Mouse (Mus musculus) c-Kit-negative CD71-positive TER-119-positive erythroid progenitor cells, embryonic 14.5 days (primary cell): ENCODE measurements around the gene Ccsap.

ENCODE experiments used
- DNase-seq: peaks from one replicate; pipeline ENCODE4 v3.0.0-alpha.2; 2013; ENCODE audit warnings: low read depth, low spot score

Ccsap gene

DNA sequence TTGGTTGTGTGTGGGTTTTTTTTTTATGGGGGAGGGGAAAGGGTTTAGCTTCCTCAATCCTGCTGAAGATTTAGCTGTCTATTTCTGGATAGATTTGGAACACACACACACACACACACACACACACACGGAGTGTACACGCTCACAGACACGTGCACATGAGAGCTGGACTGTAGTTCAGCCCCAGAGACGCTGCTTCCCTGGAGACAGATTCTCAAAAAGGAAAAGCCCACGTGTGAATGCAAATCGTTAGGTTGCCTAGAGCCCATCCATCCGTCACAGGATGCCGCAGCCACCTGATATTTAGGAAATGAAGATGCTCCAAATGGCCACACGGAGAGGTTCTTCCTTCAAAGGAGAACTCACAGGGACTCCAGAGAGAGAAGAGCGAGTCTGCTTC is 20.3 kb upstream of the Ccsap start:
- DNase-seq = no peak

GRCm38 (mm10) chr8:123877865-123878264 is 17.9 kb upstream of the Ccsap start:
- no peak for DNase-seq

DNA sequence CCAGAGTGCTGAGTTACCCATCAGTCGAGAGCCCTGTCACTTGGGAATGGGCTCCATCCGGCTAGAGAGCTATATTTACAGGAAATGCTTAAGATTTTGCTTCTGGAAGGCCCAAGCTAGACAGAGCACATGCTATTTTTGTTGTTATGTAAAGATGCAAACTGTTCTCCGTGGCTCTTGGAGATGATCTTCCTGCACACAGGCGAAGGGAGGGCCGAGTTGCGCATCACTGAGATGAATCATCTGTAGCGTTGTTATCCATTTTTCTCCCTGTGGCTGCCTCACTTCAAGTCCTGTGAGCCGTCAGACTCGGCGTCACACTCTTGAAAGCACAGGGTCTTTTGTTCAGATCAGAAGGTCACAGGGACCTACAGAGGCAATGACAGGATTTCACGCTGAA is 14.3 kb upstream of the Ccsap start:
- no peak for DNase-seq

- no peak for DNase-seq
These were observed 13.4 kb upstream of the Ccsap start for GRCm38 (mm10) chr8:123873364-123873763.

DNA sequence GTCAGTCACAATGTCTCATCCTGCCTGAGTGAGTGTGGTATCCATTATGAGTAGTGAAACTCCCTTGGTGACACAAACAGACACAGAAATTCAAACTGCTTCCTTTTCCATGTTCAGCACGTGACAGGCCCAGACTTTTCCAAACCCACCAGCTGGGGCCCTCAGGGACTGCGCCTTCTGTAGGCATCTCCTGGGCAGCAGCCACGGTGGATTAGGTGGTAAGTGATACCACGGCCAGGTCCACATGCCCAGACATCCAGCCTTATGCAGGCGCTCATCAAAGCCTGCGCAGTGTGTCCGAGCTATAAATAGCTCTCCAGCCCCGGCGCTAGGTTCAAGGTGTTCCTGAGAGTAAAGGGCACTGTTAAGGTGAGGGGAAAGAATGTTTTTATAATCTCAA is 12.0 kb upstream of the Ccsap start:
- no peak for DNase-seq

- no peak for DNase-seq
These were observed 7.0 kb upstream of the Ccsap start for GRCm38 (mm10) chr8:123866971-123867370.

DNA sequence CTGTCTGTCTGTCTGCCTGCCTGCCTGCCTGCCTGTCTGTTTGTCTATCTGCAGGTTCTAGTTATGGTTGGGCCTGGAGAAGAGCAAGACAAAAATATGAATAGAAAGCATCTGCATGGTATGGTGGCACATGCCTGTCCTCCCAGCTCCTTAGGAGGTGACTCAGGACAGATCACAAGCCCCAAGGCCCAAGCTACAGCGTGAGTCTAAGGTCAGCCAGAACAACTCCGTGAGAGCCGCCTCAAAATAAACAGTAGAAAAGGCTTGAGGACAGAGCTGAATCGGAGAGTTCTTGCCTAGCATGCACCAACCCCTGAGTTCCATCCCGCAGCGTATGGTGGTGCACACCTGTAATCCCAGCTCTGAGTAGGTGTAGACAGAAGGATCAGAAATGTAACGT is 5.8 kb upstream of the Ccsap start:
- no peak for DNase-seq

DNA sequence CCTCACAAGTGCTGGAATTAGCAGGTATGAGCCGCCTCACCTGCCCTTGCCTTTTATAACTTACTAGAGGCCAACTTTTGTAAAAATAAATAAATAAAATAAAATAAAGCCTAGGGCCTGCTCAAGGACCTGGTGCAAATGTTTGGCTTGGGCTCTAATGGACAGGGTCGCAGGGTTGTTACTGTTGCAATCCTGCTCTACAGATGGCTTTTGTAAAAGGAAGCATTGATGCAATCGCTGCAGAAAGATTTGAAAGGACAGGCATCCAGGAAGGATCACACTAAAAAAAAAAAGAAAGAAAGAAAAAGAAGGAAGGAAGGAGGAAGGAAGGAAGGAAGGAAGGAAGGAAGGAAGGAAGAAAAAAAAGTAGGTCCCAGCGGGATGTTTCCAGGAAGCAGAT is 377 bp upstream of the Ccsap start:
- no peak for DNase-seq

DNA sequence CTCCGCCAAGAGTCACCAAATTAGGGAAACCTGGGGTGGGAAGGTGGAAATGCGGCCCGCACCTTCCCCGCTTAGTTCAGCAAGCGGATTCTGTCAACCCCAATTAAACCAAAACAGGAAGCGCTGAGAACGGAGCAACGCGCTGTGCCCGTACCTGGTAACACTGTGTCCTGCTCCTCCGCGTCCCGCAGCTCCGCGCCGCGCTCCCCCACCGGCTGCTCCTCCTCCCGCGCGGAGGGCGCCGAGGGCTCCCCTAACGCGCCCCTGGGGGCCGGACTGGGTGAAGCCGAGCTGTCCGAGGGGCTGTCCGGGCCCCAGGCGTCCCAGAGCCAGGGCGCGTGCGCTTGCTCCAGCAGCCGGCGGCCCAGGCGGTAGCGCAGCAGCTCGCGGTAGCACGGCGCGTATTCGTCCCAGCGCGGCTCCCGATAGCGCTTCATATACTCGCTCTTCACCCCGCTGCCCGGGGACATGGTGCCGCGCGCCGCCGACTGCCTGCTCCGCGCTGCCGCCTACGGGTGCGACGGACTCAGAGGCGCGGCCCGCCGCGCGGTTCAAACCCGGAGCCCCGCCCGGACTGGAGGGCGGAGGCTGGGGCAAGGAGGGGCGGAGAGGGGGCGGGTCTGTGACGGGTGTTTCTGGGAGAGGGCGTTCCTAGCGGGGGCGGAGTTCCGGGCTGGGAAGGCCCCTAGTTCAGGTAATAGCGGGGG is 915 bp downstream of the Ccsap start:
- DNase-seq = peak; percentile 91

- DNase-seq = peak; percentile 35
These were observed 1.5 kb downstream of the Ccsap start for GRCm38 (mm10) chr8:123858574-123858940.

DNA sequence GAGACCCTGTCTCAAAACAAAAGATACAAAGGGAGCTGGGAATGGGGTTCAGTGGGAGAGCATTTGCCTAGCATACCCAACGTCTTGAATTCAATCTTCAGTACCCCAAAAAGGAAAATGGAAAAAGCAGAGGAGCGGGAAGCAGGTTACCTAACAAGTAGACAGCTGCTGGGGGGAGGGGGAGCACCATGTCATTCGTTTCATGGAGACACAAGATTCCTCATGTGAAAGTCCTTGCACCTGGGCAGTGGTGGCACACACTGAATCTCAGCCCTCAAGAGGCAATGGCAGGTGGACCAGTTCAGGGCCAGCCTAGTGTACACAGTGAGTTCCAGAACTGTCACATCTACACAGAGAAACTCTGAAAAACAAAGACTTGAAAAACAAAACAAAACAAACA is 2.6 kb downstream of the Ccsap start:
- no peak for DNase-seq

GRCm38 (mm10) chr8:123854733-123855475 is 5.1 kb downstream of the Ccsap start:
- DNase-seq = no peak

DNA sequence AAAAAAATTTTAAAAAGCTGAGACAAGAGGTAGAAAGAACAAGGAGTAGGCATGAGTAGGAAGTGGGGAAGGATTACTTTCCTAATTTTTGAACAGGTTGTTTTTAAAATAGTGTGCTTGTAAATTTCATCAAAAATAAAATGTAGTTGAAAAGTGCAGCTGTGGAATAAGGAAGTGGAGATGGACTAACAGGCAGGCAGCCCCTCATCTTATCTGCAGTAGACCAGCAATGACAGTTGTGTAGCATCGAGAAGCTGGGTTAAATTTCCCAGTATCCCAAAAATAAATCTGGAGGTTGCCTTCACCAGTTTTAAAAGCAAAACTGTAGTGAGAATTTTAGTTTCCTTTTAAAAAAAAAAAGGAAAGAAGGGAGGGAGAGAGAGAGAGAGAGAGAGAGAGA is 5.8 kb downstream of the Ccsap start:
- no peak for DNase-seq

DNA sequence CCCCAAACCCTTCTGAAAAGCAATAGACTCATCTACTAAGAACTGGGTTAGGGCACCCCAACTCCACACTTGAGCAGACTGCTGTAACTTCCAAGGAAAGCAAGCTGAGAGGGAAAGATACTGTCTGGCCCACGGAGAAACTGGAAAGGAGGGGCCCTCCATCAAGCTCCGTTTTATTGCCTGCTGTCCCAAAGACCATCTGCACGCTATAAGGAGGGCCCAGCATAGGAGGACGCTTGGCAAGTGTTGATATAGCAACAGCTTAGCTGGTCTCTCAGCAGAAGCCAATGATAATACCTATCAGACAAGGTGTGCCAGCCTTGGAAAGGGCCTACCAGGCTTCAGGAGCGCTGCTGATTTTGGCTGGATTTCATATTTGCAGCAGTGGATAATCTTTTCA is 8.4 kb downstream of the Ccsap start:
- DNase-seq = no peak

DNA sequence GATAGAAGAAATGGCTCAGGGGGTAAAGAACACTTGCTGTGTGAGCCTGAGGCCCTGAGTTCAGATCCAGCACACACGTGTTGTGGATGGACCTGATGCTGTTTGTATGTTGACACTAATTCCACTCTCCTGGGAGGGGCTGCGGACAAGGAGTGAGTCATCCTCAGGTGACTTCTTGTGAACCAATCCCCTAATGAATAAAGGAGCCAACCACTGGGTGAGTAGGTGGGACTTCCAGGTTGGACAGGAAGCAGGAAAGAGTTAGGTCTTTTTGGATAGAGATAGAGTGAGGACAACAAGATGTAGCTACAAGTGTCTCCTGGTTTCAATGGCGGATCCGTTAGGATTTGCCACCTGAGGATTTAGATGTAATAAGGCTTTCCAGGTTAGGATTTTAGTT is 10.7 kb downstream of the Ccsap start:
- DNase-seq = no peak

GRCm38 (mm10) chr8:123847546-123847945 is 12.5 kb downstream of the Ccsap start:
- DNase-seq = no peak

DNA sequence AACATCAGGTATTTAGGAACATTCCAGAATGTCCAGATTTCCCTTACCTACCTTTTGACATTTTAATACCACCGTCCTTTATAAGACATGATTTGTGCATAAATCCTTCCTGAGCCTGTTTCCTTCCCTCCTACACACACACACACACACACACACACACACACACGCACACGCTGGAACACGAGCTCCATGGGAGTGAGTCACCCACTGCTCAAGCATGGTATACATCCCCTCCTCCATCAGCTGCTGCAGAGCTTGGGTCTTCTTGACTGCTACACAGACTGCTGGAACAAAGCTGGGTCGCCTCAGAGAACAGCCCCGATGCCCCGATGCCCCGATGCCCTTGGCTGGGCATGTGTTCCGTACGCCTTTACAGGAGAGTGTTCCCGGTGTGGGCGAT is 13.5 kb downstream of the Ccsap start:
- no peak for DNase-seq

DNA sequence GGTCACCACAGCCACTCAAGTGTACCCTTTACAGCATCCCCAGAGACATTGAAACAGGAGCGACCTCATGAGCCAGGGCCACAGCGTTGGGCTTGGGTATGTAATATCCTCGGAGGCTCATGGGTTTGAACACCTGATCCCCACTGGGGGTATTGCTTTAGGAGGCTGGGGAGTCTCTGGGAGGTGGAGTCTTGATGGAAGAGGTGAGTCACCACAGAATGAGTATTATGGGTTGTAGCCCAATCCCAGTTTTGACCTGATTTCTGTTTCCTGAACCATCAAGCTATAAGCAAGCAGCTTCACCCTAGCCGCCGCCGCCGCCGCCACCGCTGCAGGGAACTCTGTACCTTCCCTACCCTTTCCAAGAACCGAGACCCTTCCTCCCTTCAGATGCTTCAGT is 14.0 kb downstream of the Ccsap start:
- no peak for DNase-seq

DNA sequence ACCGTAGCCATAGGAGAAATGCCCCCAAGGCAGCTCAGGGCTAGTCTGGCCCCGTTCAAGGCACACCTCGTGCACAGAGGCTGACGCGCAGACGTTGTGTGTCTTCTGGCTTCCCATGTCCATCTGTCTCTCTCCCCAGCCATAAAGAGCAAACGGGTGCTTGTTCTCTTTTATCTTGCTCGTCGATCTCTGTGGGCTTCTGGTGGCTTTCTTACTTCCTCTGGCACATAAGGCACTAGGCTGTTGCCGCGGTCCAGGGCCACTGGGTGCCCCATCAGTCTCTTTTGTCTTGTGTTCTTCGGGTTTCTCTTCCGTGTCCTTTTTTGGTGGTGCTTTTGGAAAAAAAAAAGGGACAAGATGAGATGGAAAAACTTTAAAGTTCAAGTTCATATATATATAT is 14.9 kb downstream of the Ccsap start:
- DNase-seq = no peak

DNA sequence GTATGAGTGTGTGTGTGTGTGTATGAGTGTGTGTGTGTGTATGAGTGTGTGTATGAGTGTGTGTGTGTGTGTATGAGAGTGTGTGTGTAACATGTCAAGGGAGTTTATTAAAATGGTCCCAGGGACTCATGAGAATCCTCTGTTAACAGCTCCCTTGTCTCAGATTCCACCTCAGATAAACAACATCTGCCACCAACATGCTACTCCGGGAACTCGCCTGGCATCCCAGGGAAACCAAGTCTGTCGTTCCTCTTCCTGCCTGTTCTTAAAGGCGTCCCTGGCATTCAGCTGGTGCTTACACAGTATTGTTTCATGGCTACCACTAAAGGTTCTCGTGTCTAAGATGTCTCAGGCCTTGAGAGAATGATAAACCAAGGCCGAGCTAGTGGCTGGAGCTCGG is 15.7 kb downstream of the Ccsap start:
- DNase-seq = no peak

DNA sequence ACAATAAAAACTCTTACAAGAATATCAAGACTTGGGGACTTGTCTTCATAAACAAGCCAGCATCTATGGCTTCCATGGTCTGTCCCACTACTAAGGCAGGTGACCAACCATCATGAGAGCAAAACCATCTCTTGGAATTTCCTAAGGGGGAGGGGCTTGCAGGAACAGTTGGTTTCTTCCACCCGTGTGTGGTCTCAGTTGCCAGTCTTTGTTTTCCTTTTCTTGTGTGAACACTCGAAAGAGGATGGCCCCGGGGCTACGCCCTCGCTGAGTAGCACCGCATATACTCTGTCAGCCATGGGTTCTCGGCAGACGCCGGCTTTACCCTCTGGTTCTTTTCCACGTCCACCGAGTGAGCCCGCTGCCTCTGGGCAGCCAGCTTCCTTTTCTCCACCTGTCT is 17.9 kb downstream of the Ccsap start:
- DNase-seq = no peak

- no peak for DNase-seq
These were observed 19.2 kb downstream of the Ccsap start for GRCm38 (mm10) chr8:123840578-123841345.

DNA sequence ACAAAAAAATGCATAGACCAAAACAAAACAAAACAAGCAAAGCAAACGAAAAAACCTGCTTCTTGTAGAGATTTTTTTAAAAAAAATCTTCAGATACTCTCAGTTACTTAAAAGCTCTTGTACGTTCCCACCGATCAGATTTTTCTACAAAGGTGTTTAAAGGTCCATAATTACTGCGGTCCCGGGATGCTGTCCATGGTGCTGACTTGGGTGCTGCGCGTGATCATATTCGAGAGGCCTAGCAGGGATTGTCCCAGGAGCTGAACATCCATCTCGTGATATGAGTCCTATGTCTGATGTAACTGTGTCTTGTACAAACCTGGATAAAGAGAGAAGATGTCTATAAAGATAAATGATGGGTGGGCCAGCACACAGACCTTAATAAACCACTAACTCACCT is 21.5 kb downstream of the Ccsap start:
- no peak for DNase-seq
